Mouse (Mus musculus) hindbrain, embryonic 15.5 days (tissue): Measurements from ENCODE around the gene Top2b. TPM values are rescaled to one million over a fixed set of nuclear protein-coding genes. Genes with fewer than 3 reads are reported as not detected.

Experiments used
- ATAC-seq: fragments of 200-750 bp; cut with Nextera tagmentation; 2 replicates; pipeline ENCODE4 v1.8.0; 2017; ENCODE audit warnings: low read depth, moderate number of reproducible peaks, moderate TSS enrichment; ENCODE audit not compliant: low FRiP score
- H3K27ac ChIP-seq: fragments of 300-500 bp; sonication (generic); replicated peaks from 2 replicates; pipeline ENCODE4 v1.5.1; 2015; ENCODE audit warnings: mild to moderate bottlenecking, inconsistent platforms
- H3K27me3 ChIP-seq: fragments of 300-500 bp; sonication (generic); 2 replicates; pipeline ENCODE4 v1.6.1; 2015; ENCODE audit warnings: control low read depth, inconsistent platforms
- H3K36me3 ChIP-seq: fragments of 300-500 bp; sonication (generic); 2 replicates; pipeline ENCODE4 v1.6.1; 2015; ENCODE audit warnings: control low read depth, inconsistent platforms
- H3K4me1 ChIP-seq: fragments of 300-500 bp; sonication (generic); replicated peaks from 2 replicates; pipeline ENCODE4 v1.6.1; 2015; ENCODE audit warnings: control low read depth, inconsistent platforms
- H3K4me2 ChIP-seq: fragments of 300-500 bp; sonication (generic); 2 replicates; pipeline ENCODE4 v1.6.1; 2015; ENCODE audit warnings: moderate library complexity, mild to moderate bottlenecking, inconsistent platforms
- H3K4me3 ChIP-seq: fragments of 300-500 bp; sonication (generic); 2 replicates; pipeline ENCODE4 v1.5.1; 2015; ENCODE audit warnings: mild to moderate bottlenecking, inconsistent platforms
- H3K9ac ChIP-seq: fragments of 300-500 bp; sonication (generic); 2 replicates; pipeline ENCODE4 v1.6.1; 2015; ENCODE audit warnings: inconsistent platforms
- H3K9me3 ChIP-seq: fragments of 300-500 bp; sonication (generic); 2 replicates; pipeline ENCODE4 v1.6.1; 2016; ENCODE audit warnings: control low read depth, inconsistent platforms
- WGBS: fragments of 180-500 bp; shearing (Covaris S2); methylation state at CpG from one replicate; pipeline ENCODE4 v1.1.7; 2015; 5-methylcytosine and 5-hydroxymethylcytosine counted together
- polyA plus RNA-seq: library from polyadenylated mRNA; unstranded; fragments of >200 nt; fragmentation: Nextera tagmentation; extraction: Ambion mirVana; gene quantifications from 2 replicates; pipeline ENCODE4 v1.2.1, GENCODE M21; 2015

The Top2b gene
- polyA plus RNA-seq, 1 experiment from 2014 or later = 83.8 TPM

GRCm38 (mm10) chr14:16364161-16364831 lies 683 bp upstream of the Top2b start:
- peak; percentile 76 for ATAC-seq
- H3K9ac ChIP-seq = peak overlapping the region; percentile 62
- H3K36me3 ChIP-seq = no peaks in the 10 kb centered on the region
- H3K4me3 ChIP-seq = peak overlapping the region; percentile 80
- no peaks in the 10 kb centered on the region for H3K27me3 ChIP-seq
- H3K4me2 ChIP-seq = peak overlapping the region; percentile 78
- peak overlapping the region; percentile 98 for H3K27ac ChIP-seq
- no peaks in the 10 kb centered on the region for H3K9me3 ChIP-seq
- peaks cover 29% of the 10 kb centered on the region for H3K4me1 ChIP-seq
- 1% methylated on average over 23 of the region's 32 CpGs for WGBS

- ATAC-seq = peak; percentile 62
- peak overlapping the region; percentile 98 for H3K27ac ChIP-seq
- H3K27me3 ChIP-seq = no peaks in the 10 kb centered on the region
- H3K4me3 ChIP-seq = peak overlapping the region; percentile 80
- H3K4me1 ChIP-seq = peaks cover 32% of the 10 kb centered on the region
- peak overlapping the region; percentile 78 for H3K4me2 ChIP-seq
- no peaks in the 10 kb centered on the region for H3K9me3 ChIP-seq
- WGBS = under 1% methylated on average over 87 of the region's 87 CpGs
- H3K9ac ChIP-seq = peak overlapping the region; percentile 96
- H3K36me3 ChIP-seq = no peaks in the 10 kb centered on the region
Measured at GRCm38 (mm10) chr14:16365362-16366173, 589 bp downstream of the Top2b start.

GRCm38 (mm10) chr14:16366174-16366889 lies 1.4 kb downstream of the Top2b start:
- Histone ChIP-seq H3K36me3 (no peaks in the 10 kb centered on the region), H3K9me3 (no peaks in the 10 kb centered on the region), H3K4me1 (peaks cover 32% of the 10 kb centered on the region), H3K27me3 (no peaks in the 10 kb centered on the region), H3K9ac (peak overlapping the region; percentile 96), H3K4me2 (peak overlapping the region; percentile 78), H3K27ac (peak overlapping the region; percentile 98), H3K4me3 (peak overlapping the region; percentile 80)
- no peak; the same call in 1 of the 2 replicates for ATAC-seq
- 14% methylated on average over 16 of the region's 16 CpGs for WGBS

GRCm38 (mm10) chr14:16366986-16367385 lies 2.0 kb downstream of the Top2b start:
- Histone ChIP-seq H3K9ac (peak overlapping the region; percentile 96; the same call in 1 of the 2 replicates), H3K4me1 (peaks cover 32% of the 10 kb centered on the region), H3K27ac (no peak overlapping the region), H3K4me3 (peak overlapping the region; percentile 80), H3K9me3 (no peaks in the 10 kb centered on the region), H3K27me3 (no peaks in the 10 kb centered on the region), H3K36me3 (no peaks in the 10 kb centered on the region), H3K4me2 (peak overlapping the region; percentile 78)
- 37% methylated on average over 2 of the region's 2 CpGs for WGBS
- no peak for ATAC-seq

- H3K4me1 ChIP-seq = peaks cover 23% of the 10 kb centered on the region
- no peaks in the 10 kb centered on the region for H3K36me3 ChIP-seq
- no peak for ATAC-seq
- no peak overlapping the region for H3K9ac ChIP-seq
- H3K4me2 ChIP-seq = no peak overlapping the region
- no peak overlapping the region for H3K4me3 ChIP-seq
- no peak overlapping the region for H3K27ac ChIP-seq
- H3K27me3 ChIP-seq = no peaks in the 10 kb centered on the region
- H3K9me3 ChIP-seq = no peaks in the 10 kb centered on the region
Measured at GRCm38 (mm10) chr14:16372761-16373160, 7.8 kb downstream of the Top2b start.

GRCm38 (mm10) chr14:16373190-16373589 lies 8.2 kb downstream of the Top2b start:
- H3K27me3 ChIP-seq = no peaks in the 10 kb centered on the region
- no peak overlapping the region for H3K4me2 ChIP-seq
- H3K9ac ChIP-seq = no peak overlapping the region
- no peak overlapping the region for H3K4me3 ChIP-seq
- H3K9me3 ChIP-seq = no peaks in the 10 kb centered on the region
- peaks cover 20% of the 10 kb centered on the region for H3K4me1 ChIP-seq
- no peaks in the 10 kb centered on the region for H3K36me3 ChIP-seq
- no peak overlapping the region for H3K27ac ChIP-seq
- ATAC-seq = no peak

- Histone ChIP-seq H3K4me2 (no peak overlapping the region), H3K27ac (peak overlapping the region; percentile 66)
- 7% methylated on average over 2 of the region's 2 CpGs for WGBS
Measured at GRCm38 (mm10) chr14:16379917-16380570, 15.1 kb downstream of the Top2b start.

GRCm38 (mm10) chr14:16384783-16385182 lies 19.8 kb downstream of the Top2b start:
- Histone ChIP-seq H3K4me3 (no peak overlapping the region), H3K4me1 (peaks cover 10% of the 10 kb centered on the region; the same call in 1 of the 2 replicates), H3K27ac (no peak overlapping the region), H3K36me3 (no peaks in the 10 kb centered on the region), H3K9ac (no peak overlapping the region), H3K9me3 (no peaks in the 10 kb centered on the region), H3K27me3 (no peaks in the 10 kb centered on the region), H3K4me2 (no peak overlapping the region)
- WGBS = 44% methylated on average over 1 of the region's 1 CpGs
- no peak for ATAC-seq

More at GRCm38 (mm10) chr14:16379917-16380570, 15.1 kb downstream of the Top2b start:
- no peaks in the 10 kb centered on the region for H3K36me3 ChIP-seq
- ATAC-seq = peak; percentile 92
- H3K4me3 ChIP-seq = no peak overlapping the region
- H3K27me3 ChIP-seq = no peaks in the 10 kb centered on the region
- H3K4me1 ChIP-seq = peaks cover 15% of the 10 kb centered on the region; the same call in 1 of the 2 replicates
- H3K9me3 ChIP-seq = no peaks in the 10 kb centered on the region
- no peak overlapping the region for H3K9ac ChIP-seq

- Histone ChIP-seq H3K36me3 (peaks cover 32% of the 10 kb centered on the region), H3K4me3 (no peak overlapping the region), H3K9ac (no peak overlapping the region), H3K27me3 (no peaks in the 10 kb centered on the region), H3K4me1 (no peaks in the 10 kb centered on the region), H3K4me2 (no peak overlapping the region), H3K27ac (no peak overlapping the region), H3K9me3 (no peaks in the 10 kb centered on the region)
- no peak for ATAC-seq
- WGBS = 90% methylated on average over 4 of the region's 4 CpGs
Measured at GRCm38 (mm10) chr14:16405187-16405586, 40.2 kb downstream of the Top2b start.

GRCm38 (mm10) chr14:16414163-16414562 lies 49.2 kb downstream of the Top2b start:
- peaks cover 40% of the 10 kb centered on the region for H3K36me3 ChIP-seq

GRCm38 (mm10) chr14:16427569-16427968 lies 62.6 kb downstream of the Top2b start:
- Histone ChIP-seq H3K27me3 (no peaks in the 10 kb centered on the region), H3K9me3 (no peaks in the 10 kb centered on the region), H3K9ac (no peak overlapping the region), H3K4me3 (no peak overlapping the region), H3K36me3 (peaks cover 47% of the 10 kb centered on the region), H3K27ac (no peak overlapping the region), H3K4me1 (no peaks in the 10 kb centered on the region), H3K4me2 (no peak overlapping the region)
- no peak for ATAC-seq
- 81% methylated on average over 4 of the region's 4 CpGs for WGBS

More at GRCm38 (mm10) chr14:16414163-16414562, 49.2 kb downstream of the Top2b start:
- Histone ChIP-seq H3K4me3 (no peak overlapping the region), H3K27me3 (no peaks in the 10 kb centered on the region), H3K27ac (no peak overlapping the region), H3K4me2 (no peak overlapping the region), H3K9me3 (no peaks in the 10 kb centered on the region), H3K9ac (no peak overlapping the region), H3K4me1 (no peaks in the 10 kb centered on the region)
- no peak for ATAC-seq
- whole genome bisulfite sequencing = 90% methylated on average over 4 of the region's 4 CpGs
